Mouse (Mus musculus): ENCODE results near the gene Lamb3. TPM values are rescaled to one million over a fixed set of nuclear protein-coding genes. Genes with fewer than 3 reads are reported as not detected.

Gene Lamb3
- polyA plus RNA-seq, 1 experiment = 4.6 TPM

DNA sequence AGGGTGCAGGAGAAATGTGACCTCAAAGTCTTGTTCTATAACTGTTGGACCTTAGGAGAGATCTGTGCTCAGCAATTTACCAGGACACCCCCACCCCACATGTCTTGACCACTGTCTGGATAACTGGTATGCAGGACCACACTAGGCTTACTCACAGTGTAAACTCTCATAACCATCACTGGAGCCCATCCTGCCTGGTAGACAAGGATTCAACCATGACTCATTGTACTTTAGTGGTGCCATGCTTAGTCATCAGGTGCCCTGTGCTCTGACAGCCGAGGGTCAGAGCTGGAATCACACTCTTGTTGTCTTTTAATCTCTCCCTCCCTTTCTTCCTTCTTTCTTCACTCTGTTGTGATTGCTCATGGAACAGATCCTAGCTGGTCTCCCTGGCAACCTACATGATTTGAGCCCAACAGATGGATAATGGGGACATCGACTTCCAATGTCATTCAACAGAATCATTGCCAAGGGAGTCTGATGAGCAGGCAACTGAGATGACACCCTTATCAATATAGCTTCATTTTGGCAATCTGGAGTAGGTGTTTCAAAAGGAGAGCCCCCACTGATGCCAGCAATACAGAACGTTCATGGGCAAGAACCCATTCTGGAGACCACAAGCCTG, 90.8 kb downstream of the Lamb3 start:
- TF ChIP-seq POLR2A (IDR thresholded peaks at IDR 0.05; ENCODE audit: low read depth, low read length) = no peak
- no peak for TF ChIP-seq CTCF (IDR thresholded peaks at IDR 0.05; ENCODE audit: extremely low read depth, insufficient read depth, insufficient read length, insufficient replicate concordance)
- Histone ChIP-seq H3K36me3 (ENCODE audit: control insufficient read depth, insufficient read depth, low read length) (no peaks in the 10 kb centered on the region), H3K27me3 (ENCODE audit: control insufficient read depth, insufficient read depth, low read length) (no peaks in the 10 kb centered on the region), H3K4me3 (ENCODE audit: extremely low read depth, insufficient read depth, insufficient read length) (no peak overlapping the region), H3K27ac (ENCODE audit: insufficient read depth, low read length) (no peak overlapping the region), H3K4me1 (ENCODE audit: control insufficient read depth, insufficient read depth, insufficient read length) (no peaks in the 10 kb centered on the region)
- no peak for DNase-seq (ENCODE audit: low read depth in 1 of 2, low spot score in 2 of 2)
- 88% methylated on average over 3 of the region's 3 CpGs for WGBS

DNA sequence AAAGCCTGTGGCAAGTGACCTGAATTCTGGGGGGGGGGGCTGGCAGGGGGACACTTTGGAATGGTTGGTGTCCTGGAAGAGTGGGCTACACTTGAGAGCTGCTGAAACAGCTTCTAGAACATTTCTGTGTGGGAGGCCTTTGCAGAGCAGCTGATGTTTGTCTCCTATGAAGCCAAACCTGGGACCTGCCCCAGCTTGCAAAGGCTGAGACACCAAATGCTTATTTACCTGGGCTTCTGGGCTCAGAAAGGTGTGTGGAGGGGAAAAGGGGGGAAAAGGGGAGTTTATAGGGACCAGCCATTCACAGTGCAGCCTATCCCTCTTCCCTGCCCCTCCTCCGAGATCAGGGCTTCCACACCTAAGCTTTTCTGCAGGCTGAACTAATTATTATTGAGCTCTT, 92.5 kb downstream of the Lamb3 start:
- H3K4me1 ChIP-seq (ENCODE audit: control insufficient read depth, insufficient read depth, insufficient read length) = no peaks in the 10 kb centered on the region
- H3K4me3 ChIP-seq (ENCODE audit: extremely low read depth, insufficient read depth, insufficient read length) = no peak overlapping the region
- no peak for DNase-seq (ENCODE audit: low read depth in 1 of 2, low spot score in 2 of 2)
- no peaks in the 10 kb centered on the region for H3K36me3 ChIP-seq (ENCODE audit: control insufficient read depth, insufficient read depth, low read length)
- no peaks in the 10 kb centered on the region for H3K27me3 ChIP-seq (ENCODE audit: control insufficient read depth, insufficient read depth, low read length)
- 77% methylated on average over 1 of the region's 1 CpGs for WGBS
- no peak overlapping the region for H3K27ac ChIP-seq (ENCODE audit: insufficient read depth, low read length)
- no peak for TF ChIP-seq CTCF (IDR thresholded peaks at IDR 0.05; ENCODE audit: extremely low read depth, insufficient read depth, insufficient read length, insufficient replicate concordance)
- no peak for TF ChIP-seq POLR2A (IDR thresholded peaks at IDR 0.05; ENCODE audit: low read depth, low read length)

DNA sequence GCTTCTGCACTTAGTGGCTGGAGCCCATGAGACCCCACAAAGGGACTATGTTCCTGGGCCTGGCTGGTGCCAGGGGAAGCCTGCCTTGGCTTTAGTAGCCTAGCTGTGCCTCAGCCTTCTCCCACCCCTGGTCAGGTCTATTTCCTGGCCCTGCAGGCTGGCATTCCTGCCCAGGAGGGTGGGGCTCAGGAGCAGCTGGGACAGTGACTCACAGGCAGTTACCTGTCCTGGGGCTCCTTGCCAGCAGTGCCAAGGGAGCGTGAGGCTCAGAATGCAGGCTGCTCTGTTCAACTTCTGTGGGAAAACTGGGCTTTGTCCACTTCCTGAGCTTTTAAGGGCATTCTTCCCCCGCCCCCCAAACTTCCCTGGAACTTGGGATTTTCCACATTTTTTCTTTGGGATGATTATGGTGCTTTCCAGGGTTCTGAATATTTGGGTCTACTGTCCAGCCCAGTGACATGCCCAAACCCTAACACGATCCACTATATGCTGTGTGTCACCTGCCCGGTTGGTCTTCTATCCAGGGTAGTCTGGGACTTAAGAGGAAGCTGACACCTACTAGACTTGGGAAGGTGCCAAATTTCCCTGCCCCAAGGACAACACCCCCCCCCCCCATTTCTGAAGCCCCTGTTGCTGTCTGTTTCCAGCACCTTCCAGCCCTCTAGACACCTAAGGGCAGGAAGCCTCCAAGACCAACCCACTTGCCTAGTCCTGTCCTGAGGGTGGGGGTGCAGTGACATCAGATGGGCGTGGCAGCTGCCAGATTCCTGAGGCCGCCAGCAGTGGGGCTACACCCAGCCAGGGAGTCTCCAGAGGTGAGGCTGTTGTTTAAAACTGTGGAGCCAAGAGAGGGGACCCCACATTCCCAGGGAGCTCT, 94.0 kb downstream of the Lamb3 start:
- Histone ChIP-seq H3K4me3 (ENCODE audit: extremely low read depth, insufficient read depth, insufficient read length) (no peak overlapping the region), H3K27ac (ENCODE audit: insufficient read depth, low read length) (no peak overlapping the region), H3K27me3 (ENCODE audit: control insufficient read depth, insufficient read depth, low read length) (no peaks in the 10 kb centered on the region), H3K4me1 (ENCODE audit: control insufficient read depth, insufficient read depth, insufficient read length) (no peaks in the 10 kb centered on the region), H3K36me3 (ENCODE audit: control insufficient read depth, insufficient read depth, low read length) (no peaks in the 10 kb centered on the region)
- WGBS = 83% methylated on average over 6 of the region's 6 CpGs
- TF ChIP-seq POLR2A (IDR thresholded peaks at IDR 0.05; ENCODE audit: low read depth, low read length) (no peak), CTCF (IDR thresholded peaks at IDR 0.05; ENCODE audit: extremely low read depth, insufficient read depth, insufficient read length, insufficient replicate concordance) (no peak)
- no peak for DNase-seq (ENCODE audit: low read depth in 1 of 2, low spot score in 2 of 2)

DNA sequence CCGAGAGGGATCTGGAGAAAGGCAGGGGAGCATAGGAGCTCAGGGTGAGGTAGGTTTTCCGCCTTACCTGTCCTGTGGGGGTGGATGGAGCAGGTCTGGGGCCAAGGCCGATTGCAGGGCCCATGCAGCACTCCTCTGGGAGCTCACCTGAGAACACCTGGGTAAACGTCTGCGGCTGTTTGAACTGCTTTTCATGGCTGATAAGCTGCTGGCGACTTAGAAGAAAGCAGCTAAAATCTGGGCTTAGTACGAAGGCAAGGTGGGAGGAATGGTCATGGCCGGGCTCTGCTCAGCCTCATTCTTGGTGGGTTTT, 94.5 kb downstream of the Lamb3 start:
- TF ChIP-seq POLR2A (IDR thresholded peaks at IDR 0.05; ENCODE audit: low read depth, low read length) = no peak
- TF ChIP-seq CTCF (IDR thresholded peaks at IDR 0.05; ENCODE audit: extremely low read depth, insufficient read depth, insufficient read length, insufficient replicate concordance) = no peak
- 82% methylated on average over 8 of the region's 8 CpGs for WGBS
- Histone ChIP-seq H3K27me3 (ENCODE audit: control insufficient read depth, insufficient read depth, low read length) (no peaks in the 10 kb centered on the region), H3K4me3 (ENCODE audit: extremely low read depth, insufficient read depth, insufficient read length) (no peak overlapping the region), H3K36me3 (ENCODE audit: control insufficient read depth, insufficient read depth, low read length) (no peaks in the 10 kb centered on the region), H3K27ac (ENCODE audit: insufficient read depth, low read length) (no peak overlapping the region), H3K4me1 (ENCODE audit: control insufficient read depth, insufficient read depth, insufficient read length) (no peaks in the 10 kb centered on the region)
- DNase-seq (ENCODE audit: low read depth in 1 of 2, low spot score in 2 of 2) = no peak

DNA sequence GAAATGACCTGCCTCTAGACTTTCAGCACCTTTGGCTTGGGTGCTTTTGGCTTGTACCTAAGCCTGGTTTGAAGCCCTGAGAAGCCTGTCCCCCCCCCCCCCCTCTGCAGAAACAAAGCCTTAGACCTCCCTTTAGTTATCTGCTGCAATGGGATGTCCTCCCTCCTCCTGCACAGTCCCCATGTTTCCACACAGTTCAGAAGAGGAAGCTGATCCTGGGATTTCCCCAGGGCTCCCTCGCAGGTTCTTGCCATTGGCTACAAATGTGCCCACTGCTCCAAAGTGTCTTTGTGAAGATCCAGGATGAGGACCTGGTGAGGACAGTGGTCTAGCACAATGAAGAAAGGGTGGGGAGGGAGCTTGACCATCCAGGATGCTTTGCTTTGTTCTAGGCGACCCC, 95.6 kb downstream of the Lamb3 start:
- H3K36me3 ChIP-seq (ENCODE audit: control insufficient read depth, insufficient read depth, low read length) = no peaks in the 10 kb centered on the region
- no peaks in the 10 kb centered on the region for H3K4me1 ChIP-seq (ENCODE audit: control insufficient read depth, insufficient read depth, insufficient read length)
- no peak for DNase-seq (ENCODE audit: low read depth in 1 of 2, low spot score in 2 of 2)
- no peak overlapping the region for H3K27ac ChIP-seq (ENCODE audit: insufficient read depth, low read length)
- no peak for TF ChIP-seq CTCF (IDR thresholded peaks at IDR 0.05; ENCODE audit: extremely low read depth, insufficient read depth, insufficient read length, insufficient replicate concordance)
- H3K27me3 ChIP-seq (ENCODE audit: control insufficient read depth, insufficient read depth, low read length) = no peaks in the 10 kb centered on the region
- H3K4me3 ChIP-seq (ENCODE audit: extremely low read depth, insufficient read depth, insufficient read length) = no peak overlapping the region
- 25% methylated on average over 2 of the region's 2 CpGs for WGBS

DNA sequence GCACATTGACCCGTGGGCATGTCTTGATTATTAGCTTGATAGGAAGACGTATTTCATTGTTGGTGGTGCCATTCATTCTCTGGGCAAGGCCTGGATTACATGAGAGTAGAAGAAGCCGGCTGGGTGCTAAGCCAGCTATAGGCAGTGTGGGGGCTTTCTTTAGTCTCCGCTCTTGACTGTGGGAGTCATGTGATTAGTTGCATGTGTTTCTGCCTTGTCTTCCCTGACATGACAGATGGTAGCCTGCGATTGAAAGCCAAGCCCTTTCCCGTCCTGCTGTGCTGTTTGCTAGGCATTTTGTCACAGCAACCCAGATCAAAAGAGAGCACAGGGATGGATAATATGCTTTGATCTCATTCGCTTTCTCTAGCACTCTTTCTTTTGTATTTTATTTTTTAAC, 97.9 kb downstream of the Lamb3 start:
- Histone ChIP-seq H3K4me1 (ENCODE audit: control insufficient read depth, insufficient read depth, insufficient read length) (no peaks in the 10 kb centered on the region), H3K27ac (ENCODE audit: insufficient read depth, low read length) (no peak overlapping the region), H3K4me3 (ENCODE audit: extremely low read depth, insufficient read depth, insufficient read length) (no peak overlapping the region), H3K27me3 (ENCODE audit: control insufficient read depth, insufficient read depth, low read length) (no peaks in the 10 kb centered on the region), H3K36me3 (ENCODE audit: control insufficient read depth, insufficient read depth, low read length) (no peaks in the 10 kb centered on the region)
- no peak for DNase-seq (ENCODE audit: low read depth in 1 of 2, low spot score in 2 of 2)
- 86% methylated on average over 7 of the region's 7 CpGs for WGBS
- TF ChIP-seq CTCF (IDR thresholded peaks at IDR 0.05; ENCODE audit: extremely low read depth, insufficient read depth, insufficient read length, insufficient replicate concordance) = no peak
- TF ChIP-seq POLR2A (IDR thresholded peaks at IDR 0.05; ENCODE audit: low read depth, low read length) = no peak

DNA sequence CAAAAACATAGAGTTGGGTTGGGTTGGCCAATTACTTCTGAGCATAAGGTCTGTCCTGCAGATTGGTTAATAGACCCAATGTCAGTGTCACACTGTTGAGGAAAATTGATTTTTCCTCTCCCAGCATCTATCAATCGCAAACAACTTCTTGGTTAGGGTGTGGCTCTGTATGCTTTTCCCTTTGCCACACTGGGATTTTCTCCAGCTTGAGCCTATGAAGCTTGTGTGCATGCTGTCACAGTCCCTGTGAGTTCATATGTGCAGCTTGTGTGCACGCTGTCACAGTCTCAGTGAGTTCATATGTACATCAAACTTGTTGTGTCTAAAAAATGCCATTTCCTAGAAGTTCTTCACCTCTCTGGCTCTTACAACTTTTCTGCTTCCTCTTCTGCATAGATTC, 99.3 kb downstream of the Lamb3 start:
- Histone ChIP-seq H3K36me3 (ENCODE audit: control insufficient read depth, insufficient read depth, low read length) (no peaks in the 10 kb centered on the region), H3K27ac (ENCODE audit: insufficient read depth, low read length) (no peak overlapping the region), H3K4me1 (ENCODE audit: control insufficient read depth, insufficient read depth, insufficient read length) (no peaks in the 10 kb centered on the region), H3K27me3 (ENCODE audit: control insufficient read depth, insufficient read depth, low read length) (no peaks in the 10 kb centered on the region), H3K4me3 (ENCODE audit: extremely low read depth, insufficient read depth, insufficient read length) (no peak overlapping the region)
- no peak for TF ChIP-seq CTCF (IDR thresholded peaks at IDR 0.05; ENCODE audit: extremely low read depth, insufficient read depth, insufficient read length, insufficient replicate concordance)
- no peak for TF ChIP-seq POLR2A (IDR thresholded peaks at IDR 0.05; ENCODE audit: low read depth, low read length)
- WGBS = 92% methylated on average over 2 of the region's 2 CpGs
- no peak for DNase-seq (ENCODE audit: low read depth in 1 of 2, low spot score in 2 of 2)

Measured in spleen, adult 2 months (tissue).